Mouse (Mus musculus) heart, postnatal 25 days (tissue): ENCODE measurements around the gene Drap1. TPM values are rescaled to one million over a fixed set of nuclear protein-coding genes. Genes with fewer than 3 reads are reported as not detected.
A peak's percentile ranks its signal among the peaks of the same experiment; 100 is the strongest.

Source experiments
- DNase-seq: peaks from one replicate; pipeline ENCODE4 v3.0.0; 2022; ENCODE audit warnings: low spot score
- intact Hi-C: fragments of 180-260 bp; cut with DNase I; formaldehyde crosslinking; loops from one replicate; pipeline ENCODE4 v1.15.1; 2025
- total RNA-seq, 2 experiments: library from RNA; stranded (reverse); gene quantifications; 2 replicates each; pipeline ENCODE4 v1.2.3; 2021

Drap1 gene
- total RNA-seq, 2 experiments from 2014 or later = 289 to 292 TPM

- no peak for DNase-seq
- intact Hi-C loops = loop anchor here (2.0 kb wide), 1 partner anchor 34 kb away; the partner anchor contains the start of genes AI837181 and Drap1
These were observed 34.4 kb downstream of the Drap1 start for GRCm38 (mm10) chr19:5390416-5390815.

GRCm38 (mm10) chr19:5389647-5390046 lies 35.1 kb downstream of the Drap1 start:
- intact Hi-C loops = loop anchor here (2.0 kb wide), 1 partner anchor 35 kb away; the partner anchor contains the start of genes AI837181 and Drap1

GRCm38 (mm10) chr19:5388588-5389242 lies 36.1 kb downstream of the Drap1 start, which contains the start of gene Sart1:
Sart1 (minus strand) TSS chr19:5388703.
- DNase-seq = peak; percentile 94
- intact Hi-C loops = loop anchor here (1.0 kb wide), 1 partner anchor 22 kb away; the partner anchor contains the start of gene Eif1ad

More at GRCm38 (mm10) chr19:5389647-5390046, 35.1 kb downstream of the Drap1 start:
- DNase-seq = no peak

GRCm38 (mm10) chr19:5388011-5388441 lies 36.8 kb downstream of the Drap1 start:
- intact Hi-C loops = loop anchor here (1.0 kb wide), 1 partner anchor 22 kb away; the partner anchor contains the start of gene Eif1ad
- no peak for DNase-seq

- intact Hi-C loops = no loop called here
- no peak for DNase-seq
These were observed 40.1 kb downstream of the Drap1 start for GRCm38 (mm10) chr19:5384715-5385114.

- intact Hi-C loops = no loop called here
- DNase-seq = no peak
These were observed 41.5 kb downstream of the Drap1 start for GRCm38 (mm10) chr19:5383326-5383725.

- intact Hi-C loops = no loop called here
- no peak for DNase-seq
These were observed 47.3 kb downstream of the Drap1 start for GRCm38 (mm10) chr19:5377446-5377845.

GRCm38 (mm10) chr19:5374748-5375147 lies 50.0 kb downstream of the Drap1 start:
- no peak for DNase-seq

GRCm38 (mm10) chr19:5374177-5374576 lies 50.6 kb downstream of the Drap1 start:
- DNase-seq = no peak
- intact Hi-C loops = no loop called here

More at GRCm38 (mm10) chr19:5374748-5375147, 50.0 kb downstream of the Drap1 start:
- intact Hi-C loops = no loop called here

Other genes with a start within 250 kb of the Drap1 start
- 10 to 100 TPM; 21.1 TPM for gene Pacs1, start 151.9 kb downstream of the Drap1 start, total RNA-seq
- 100 to 1,000 TPM; 110 to 115 TPM for gene Sf3b2, start 129.5 kb downstream of the Drap1 start, total RNA-seq
- gene Gal3st3, start 126.6 kb downstream of the Drap1 start, total RNA-seq = 10 to 100 TPM; 24.5 to 25.7 TPM
- gene Catsper1, start 89.2 kb downstream of the Drap1 start, total RNA-seq = not detected
- 1 to 10 TPM; 7.4 to 9.6 TPM for gene Cst6, start 75.4 kb downstream of the Drap1 start, total RNA-seq
- 10 to 100 TPM; 17.6 to 19.4 TPM for gene Eif1ad, start 58.2 kb downstream of the Drap1 start, total RNA-seq
- 100 to 1,000 TPM; 122 to 132 TPM for gene Banf1, start 57.8 kb downstream of the Drap1 start, total RNA-seq
- 10 to 100 TPM; 45.3 to 58.7 TPM for gene Sart1, start 36.3 kb downstream of the Drap1 start, total RNA-seq
- gene Tsga10ip, start 22.5 kb downstream of the Drap1 start, total RNA-seq = under 1 TPM; 0.28 to 0.88 TPM
- 10 to 100 TPM; 34.9 to 36.2 TPM for gene AI837181, start 165 bp upstream of the Drap1 start, total RNA-seq
- gene Fosl1, start 22.6 kb upstream of the Drap1 start, total RNA-seq = not detected
- gene Ccdc85b, start 32.9 kb upstream of the Drap1 start, total RNA-seq = 10 to 100 TPM in 1 of 2 experiments, 1 to 10 TPM in 1; 7.8 to 11.9 TPM
- 10 to 100 TPM; 45.5 to 51.0 TPM for gene Fibp, start 35.6 kb upstream of the Drap1 start, total RNA-seq
- gene Ctsw, start 43.5 kb upstream of the Drap1 start, total RNA-seq = under 1 TPM in 1 of 2 experiments, not detected in 1; 0.45 TPM
- 10 to 100 TPM in 1 of 2 experiments, 1 to 10 TPM in 1; 9.9 to 10.3 TPM for gene Efemp2, start 49.0 kb upstream of the Drap1 start, total RNA-seq
- gene Mus81, start 63.4 kb upstream of the Drap1 start, total RNA-seq = 10 to 100 TPM; 21.0 to 21.5 TPM
- gene Cfl1, start 65.5 kb upstream of the Drap1 start, total RNA-seq = 100 to 1,000 TPM; 209 to 212 TPM
- 1 to 10 TPM in 1 of 2 experiments, under 1 TPM in 1; 0.78 to 1.0 TPM for gene 1700020D05Rik, start 78.8 kb upstream of the Drap1 start, total RNA-seq
- 1 to 10 TPM; 6.2 to 8.1 TPM for gene Snx32, start 85.6 kb upstream of the Drap1 start, total RNA-seq
- not detected for gene Ovol1, start 135.7 kb upstream of the Drap1 start, total RNA-seq
- 1 to 10 TPM; 3.0 to 3.2 TPM for gene Ap5b1, start 143.0 kb upstream of the Drap1 start, total RNA-seq
- 10 to 100 TPM; 43.7 to 49.7 TPM for gene Rnaseh2c, start 176.9 kb upstream of the Drap1 start, total RNA-seq
- gene Kat5, start 185.3 kb upstream of the Drap1 start, total RNA-seq = 10 to 100 TPM; 24.8 to 26.5 TPM
- gene Rela, start 212.5 kb upstream of the Drap1 start, total RNA-seq = 10 to 100 TPM; 22.7 to 29.9 TPM
- gene Sipa1, start 238.7 kb upstream of the Drap1 start, total RNA-seq = 10 to 100 TPM; 23.3 to 31.3 TPM